Mouse (Mus musculus): Measurements from ENCODE around the gene Luc7l3. TPM values are rescaled to one million over a fixed set of nuclear protein-coding genes. Genes with fewer than 3 reads are reported as not detected.

Luc7l3 gene
- polyA plus RNA-seq (2017; shearing (Covaris generic)), result 112 TPM

DNA sequence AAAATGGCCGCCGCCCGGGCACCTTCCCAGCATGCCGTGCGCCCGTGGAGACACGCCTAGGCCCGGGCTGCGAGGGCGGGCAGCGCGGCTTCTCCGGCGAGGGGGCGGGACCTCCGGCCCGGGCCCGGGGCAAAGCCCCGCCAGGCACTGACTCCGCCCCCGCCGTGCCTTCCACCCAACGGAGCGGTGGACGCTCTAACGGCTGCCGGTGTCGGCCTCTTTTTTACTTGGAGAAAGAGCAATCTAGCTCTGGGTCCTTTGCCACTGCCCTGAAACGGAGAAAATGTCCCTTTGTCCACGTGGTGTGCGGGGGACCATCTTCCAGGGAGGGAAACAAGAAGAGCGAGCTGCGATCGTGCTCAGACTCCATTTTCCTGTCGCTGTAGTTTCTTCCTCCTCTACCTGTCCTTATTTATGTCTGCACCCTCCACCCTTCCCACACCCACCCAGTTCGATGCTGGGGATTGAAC lies at the start of gene Luc7l3:
Gene Luc7l3 (minus strand): TSS at position 58 of the 470 bp plus-strand sequence.

DNA sequence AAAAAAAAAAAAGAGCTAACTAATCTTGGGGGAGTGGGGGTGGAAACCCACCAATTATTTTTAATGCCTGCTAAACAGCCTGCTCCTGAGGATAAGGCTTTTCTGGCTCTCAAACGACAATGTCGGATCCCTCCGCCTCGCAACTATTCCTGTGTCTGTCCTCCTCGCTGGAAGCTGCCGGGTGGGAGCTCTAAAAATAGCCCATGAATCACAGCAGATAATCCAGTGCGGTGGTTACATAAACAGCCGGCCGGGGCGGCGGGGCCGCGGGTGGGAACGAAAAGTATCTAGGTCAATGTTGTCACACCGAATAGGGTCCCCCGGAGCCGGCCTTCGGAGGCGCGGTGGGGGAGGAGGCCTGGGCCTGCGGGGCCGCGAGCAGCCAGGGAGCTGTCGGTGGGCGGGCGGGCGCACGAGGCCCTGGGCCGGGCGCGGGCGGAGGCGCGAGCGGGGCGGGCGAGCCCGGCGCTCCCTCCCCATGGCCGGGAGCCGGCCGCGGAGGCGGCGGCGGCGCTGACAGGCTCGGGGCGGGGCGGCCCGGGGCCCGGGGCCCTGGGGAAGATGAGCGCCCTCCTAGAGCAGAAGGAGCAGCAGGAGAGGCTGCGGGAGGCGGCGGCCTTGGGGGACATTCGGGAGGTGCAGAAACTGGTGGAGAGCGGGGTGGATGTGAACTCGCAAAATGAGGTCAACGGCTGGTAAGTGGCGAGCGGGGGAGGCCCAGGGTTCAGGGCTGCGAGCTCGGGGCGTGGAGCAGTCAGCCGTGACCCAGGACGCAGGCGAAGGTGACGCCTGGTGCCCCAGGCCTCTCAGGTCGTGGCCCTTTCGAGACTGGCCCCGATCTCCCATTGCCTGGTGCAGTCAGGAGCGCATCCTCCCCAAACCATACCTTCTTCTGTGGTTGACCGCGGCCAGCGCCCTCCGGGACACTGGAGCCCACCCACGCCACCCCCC lies 6.2 kb upstream of the Luc7l3 start, which contains the start of gene Ankrd40:
Gene Ankrd40 (plus strand): TSS at position 309 of the 951 bp plus-strand sequence.

DNA sequence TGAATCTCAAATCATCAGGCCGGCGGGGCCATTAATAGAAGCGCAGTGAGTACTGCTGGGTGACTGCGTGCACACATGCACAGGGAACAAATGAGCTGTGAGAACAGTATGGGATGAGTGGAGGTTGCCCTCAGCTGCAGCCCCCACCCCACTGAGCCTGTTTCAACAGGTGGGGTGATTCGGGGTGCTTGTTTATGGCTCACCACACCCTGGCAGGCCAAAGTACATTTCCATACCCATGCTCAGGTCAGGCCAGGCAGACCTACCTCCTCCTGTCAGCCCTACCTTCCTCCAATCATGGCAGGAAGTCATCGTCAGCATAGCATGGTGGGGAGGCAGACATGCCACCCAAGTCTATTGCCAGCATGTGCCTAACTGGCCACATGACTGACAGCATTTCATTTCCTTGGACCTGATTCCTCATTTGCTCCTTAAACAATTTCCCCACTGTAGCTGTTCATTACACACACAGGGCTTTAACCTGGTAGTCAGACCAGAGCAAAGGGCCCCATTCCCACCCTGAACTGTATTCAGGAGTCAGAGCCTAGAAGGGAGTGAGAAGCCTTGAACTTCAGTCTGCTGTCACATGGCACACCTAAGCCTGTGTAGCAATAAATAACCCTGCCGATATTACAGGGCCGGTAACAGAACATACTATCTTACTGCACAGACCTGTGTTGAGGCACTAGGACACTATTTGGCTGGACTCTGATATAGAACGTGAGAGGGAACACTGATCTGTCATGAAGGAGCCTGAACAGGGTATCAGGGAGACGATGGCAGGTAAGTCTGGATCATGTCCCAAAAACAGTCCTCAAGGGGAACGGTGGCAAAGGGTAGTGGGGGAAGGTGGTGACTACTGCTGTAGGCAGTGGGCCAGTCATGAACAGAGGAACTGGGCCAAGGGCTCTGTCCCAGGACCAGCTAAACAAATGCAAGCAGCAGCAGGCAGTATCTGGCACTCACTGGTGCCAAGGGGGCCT lies 40.3 kb downstream of the Luc7l3 start, which contains the start of gene Gm21885:
Gene Gm21885 (plus strand): TSS at position 675 of the 983 bp plus-strand sequence.

DNA sequence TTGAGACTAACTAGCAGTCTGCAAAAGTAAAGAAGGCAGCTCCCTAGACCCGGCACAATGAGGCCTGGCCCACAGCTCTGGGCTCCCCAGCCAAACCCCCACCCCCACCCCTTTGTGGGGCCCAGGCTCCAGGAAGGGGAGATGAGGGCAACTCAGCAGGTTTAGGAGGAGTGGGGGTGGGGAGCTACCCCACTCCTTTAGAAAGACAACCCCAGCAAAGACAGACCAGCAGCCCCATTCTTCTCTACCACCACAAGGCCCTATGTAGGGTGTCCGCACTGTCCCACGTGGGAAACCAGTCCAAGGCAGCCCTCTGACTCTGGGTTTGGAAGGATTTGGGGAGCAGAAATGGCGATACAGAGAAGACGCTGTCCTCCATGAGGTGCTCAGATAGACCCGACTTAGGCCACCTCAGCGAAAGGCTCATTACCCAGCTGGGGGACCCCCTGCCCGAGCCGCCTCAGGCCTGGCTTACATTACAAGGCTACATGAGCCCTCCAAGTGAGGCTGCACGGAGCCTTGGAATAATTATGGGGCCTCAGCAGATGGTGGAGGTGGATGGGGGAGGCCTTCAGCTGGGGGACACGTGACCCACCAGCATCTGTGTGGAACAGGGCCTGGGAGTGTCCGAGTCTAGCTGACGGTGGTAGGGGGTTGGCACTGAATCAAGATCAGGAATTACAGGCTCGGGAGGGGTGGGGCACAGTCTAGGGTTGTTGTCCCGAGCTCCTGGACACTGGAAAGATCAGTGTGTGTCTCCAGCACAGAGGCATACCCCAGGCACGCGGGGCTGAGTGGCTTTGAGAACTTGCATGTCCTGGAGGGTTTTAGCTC lies 75.6 kb downstream of the Luc7l3 start, which contains the start of gene Wfikkn2:
Gene Wfikkn2 (minus strand): TSS at position 51 of the 834 bp plus-strand sequence.

Other genes starting within 250 kb of the Luc7l3 start
- gene Tob1, start 110.5 kb downstream of the Luc7l3 start, polyA plus RNA-seq (2017; shearing (Covaris generic)), result 5.0 TPM
- 0.38 TPM for gene Wfikkn2, start 76.0 kb downstream of the Luc7l3 start, polyA plus RNA-seq (2017; shearing (Covaris generic))
- 0.37 TPM for gene Gm21885, start 40.1 kb downstream of the Luc7l3 start, polyA plus RNA-seq (2017; shearing (Covaris generic))
- 8.3 TPM for gene Ankrd40, start 6.0 kb upstream of the Luc7l3 start, polyA plus RNA-seq (2017; shearing (Covaris generic))
- 5.6 TPM for gene Abcc3, start 71.0 kb upstream of the Luc7l3 start, polyA plus RNA-seq (2017; shearing (Covaris generic))
- gene Cacna1g, start 152.2 kb upstream of the Luc7l3 start, polyA plus RNA-seq (2017; shearing (Covaris generic)), result 0.10 TPM
- not detected for gene Spata20, start 164.2 kb upstream of the Luc7l3 start, polyA plus RNA-seq (2017; shearing (Covaris generic))
- gene Epn3, start 178.0 kb upstream of the Luc7l3 start, polyA plus RNA-seq (2017; shearing (Covaris generic)), result not detected
- not detected for gene Mycbpap, start 199.8 kb upstream of the Luc7l3 start, polyA plus RNA-seq (2017; shearing (Covaris generic))
- 3.3 TPM for gene Rsad1, start 227.3 kb upstream of the Luc7l3 start, polyA plus RNA-seq (2017; shearing (Covaris generic))
- gene Chad, start 243.1 kb upstream of the Luc7l3 start, polyA plus RNA-seq (2017; shearing (Covaris generic)), result 0.60 TPM